21 mouse cellular contexts compared by ENCODE assay signal in the genomic region with DNA sequence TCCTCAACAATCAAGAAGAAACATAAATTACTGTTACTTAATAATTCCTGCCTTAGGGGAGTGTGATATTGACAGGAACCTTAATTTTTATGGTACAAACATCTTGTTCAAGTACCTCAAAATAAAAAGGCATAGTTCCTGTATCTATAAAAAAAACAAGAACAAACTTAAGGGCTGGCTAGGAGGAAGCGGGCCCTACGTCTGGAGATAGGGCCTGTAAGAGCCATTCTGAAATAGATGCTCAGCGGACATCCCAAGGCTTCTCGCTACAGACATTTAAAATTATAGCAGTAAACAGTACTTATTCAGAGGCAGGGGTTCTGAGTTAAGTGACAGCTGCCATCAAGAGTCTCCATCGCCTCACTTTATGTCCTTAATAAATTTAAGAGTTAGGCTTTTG. TPM values are rescaled to one million over a fixed set of nuclear protein-coding genes. Genes with fewer than 3 reads are reported as not detected.
DNase-seq lines count a peak whose midpoint lies in the region; ATAC-seq lines count a peak whose summit lies in the region.
"Had no signal": no experiment of that assay in that cellular context is flagged by ENCODE, and none has a peak within 500 bp of the region (broad histone marks: within the 10 kb centered on the region; RNA-seq: fewer than 3 reads in every experiment).

No protein-coding gene starts in this region.

- H3K27ac ChIP-seq in liver, embryonic 12.5 days = no peak overlapping the region
- no peak overlapping the region for H3K27ac ChIP-seq in forebrain, embryonic 16.5 days (ENCODE audit: low read length)
- H3K27ac ChIP-seq: embryonic facial prominence, embryonic 13.5 days; embryonic facial prominence, embryonic 15.5 days; forebrain, embryonic 10.5 days; forebrain, embryonic 12.5 days had no signal

- no peak overlapping the region for H3K4me2 ChIP-seq in liver, embryonic 12.5 days
- H3K4me2 ChIP-seq in forebrain, embryonic 16.5 days (ENCODE audit: low read length) = no peak overlapping the region
- H3K4me2 ChIP-seq: embryonic facial prominence, embryonic 13.5 days; embryonic facial prominence, embryonic 15.5 days; forebrain, embryonic 12.5 days had no signal

- H3K4me1 ChIP-seq in liver, embryonic 12.5 days = no peaks in the 10 kb centered on the region
- H3K4me1 ChIP-seq in forebrain, embryonic 16.5 days (replicated peaks; ENCODE audit: control insufficient read depth, insufficient read depth, low read length) = peaks cover 13% of the 10 kb centered on the region
- H3K4me1 ChIP-seq: embryonic facial prominence, embryonic 13.5 days; embryonic facial prominence, embryonic 15.5 days; forebrain, embryonic 10.5 days; forebrain, embryonic 12.5 days had no signal

- WGBS in liver, embryonic 12.5 days (ENCODE audit: insufficient replicate concordance) = 83% methylated on average over 5 of the region's 5 CpGs
- WGBS in forebrain, embryonic 16.5 days = 94% methylated on average over 5 of the region's 5 CpGs

- ATAC-seq in liver, embryonic 12.5 days = no peak
- no peak for ATAC-seq in forebrain, embryonic 16.5 days
- ATAC-seq: forebrain, embryonic 14.5 days; forebrain, postnatal 0 days had no signal

- peak; percentile 53 for DNase-seq in layer of hippocampus, adult 9-11 months
- no peak for DNase-seq in layer of hippocampus, adult 8-10 months (ENCODE audit: low spot score in 2 of 2)
- peak; percentile 16 to 32 for DNase-seq in B cell, adult 2 months
- DNase-seq: adrenal gland, adult 2 months; adrenal gland, postnatal 10 days; adrenal gland, postnatal 25 days; cerebellum, adult 11 months; cerebellum, adult 18-20 months; cerebellum, adult 8-10 months; cerebellum, adult 9-11 months; cerebellum, postnatal 36 days; embryo, embryonic 11 days; forebrain, postnatal 0 days had no signal

- H3K4me3 ChIP-seq in liver, embryonic 12.5 days = no peak overlapping the region
- no peak overlapping the region for H3K4me3 ChIP-seq in forebrain, embryonic 16.5 days (replicated peaks; ENCODE audit: low read length)
- H3K4me3 ChIP-seq: embryonic facial prominence, embryonic 13.5 days; embryonic facial prominence, embryonic 15.5 days; erythroblast, embryonic 14.5 days; forebrain, embryonic 10.5 days; forebrain, embryonic 12.5 days had no signal

- no peaks in the 10 kb centered on the region for H3K27me3 ChIP-seq in liver, embryonic 12.5 days (replicated peaks)
- H3K27me3 ChIP-seq in forebrain, embryonic 16.5 days (replicated peaks; ENCODE audit: control insufficient read depth, insufficient read depth, low read length) = no peaks in the 10 kb centered on the region
- H3K27me3 ChIP-seq: embryonic facial prominence, embryonic 13.5 days; embryonic facial prominence, embryonic 15.5 days; forebrain, embryonic 12.5 days had no signal

- no peak overlapping the region for H3K9ac ChIP-seq in liver, embryonic 12.5 days
- H3K9ac ChIP-seq in forebrain, embryonic 16.5 days (replicated peaks; ENCODE audit: low read depth, low read length) = no peak overlapping the region
- H3K9ac ChIP-seq: embryonic facial prominence, embryonic 13.5 days; embryonic facial prominence, embryonic 15.5 days; forebrain, embryonic 12.5 days; forebrain, postnatal 0 days had no signal

- H3K36me3 ChIP-seq in liver, embryonic 12.5 days = peaks cover 93% of the 10 kb centered on the region
- peaks cover 10% of the 10 kb centered on the region; the same call in 1 of the 2 replicates for H3K36me3 ChIP-seq in forebrain, embryonic 16.5 days (ENCODE audit: control insufficient read depth, insufficient read depth)

- H3K9me3 ChIP-seq in liver, embryonic 12.5 days (replicated peaks) = no peaks in the 10 kb centered on the region
- H3K9me3 ChIP-seq in forebrain, embryonic 16.5 days (ENCODE audit: control insufficient read depth, low read length) = no peaks in the 10 kb centered on the region
- H3K9me3 ChIP-seq: embryonic facial prominence, embryonic 13.5 days; embryonic facial prominence, embryonic 15.5 days; forebrain, embryonic 10.5 days; forebrain, embryonic 12.5 days had no signal

RNA-seq across cellular contexts. Expression of a gene that starts 27.0 kb away (rescaled TPM):
- total RNA-seq in layer of hippocampus, adult 8-10 months (2022) = 10 to 100 TPM; 39.6 to 51.4 (median 47.0) TPM
- polyA plus RNA-seq in liver, embryonic 12.5 days (2016; fragmentation: Nextera tagmentation; extraction: Ambion mirVana) = 85.2 and 87.5 TPM in 2 replicates
- polyA plus RNA-seq in forebrain, embryonic 16.5 days (2015; fragmentation: Nextera tagmentation; extraction: Ambion mirVana) = 29.4 and 30.1 TPM in 2 replicates

RNA-seq across cellular contexts. Expression of a gene that starts 27.8 kb away (rescaled TPM):
- total RNA-seq in layer of hippocampus, adult 8-10 months (2022) = 10 to 100 TPM; 51.1 to 61.4 (median 55.3) TPM
- polyA plus RNA-seq in liver, embryonic 12.5 days (2016; fragmentation: Nextera tagmentation; extraction: Ambion mirVana) = 28.1 and 28.3 TPM in 2 replicates
- polyA plus RNA-seq in forebrain, embryonic 16.5 days (2015; fragmentation: Nextera tagmentation; extraction: Ambion mirVana) = 53.9 and 58.5 TPM in 2 replicates

RNA-seq across cellular contexts. Expression of a gene that starts 40.0 kb away (rescaled TPM):
- total RNA-seq in layer of hippocampus, adult 8-10 months (2022) = 10 to 100 TPM; 15.9 to 19.7 (median 17.2) TPM
- polyA plus RNA-seq in liver, embryonic 12.5 days (2016; fragmentation: Nextera tagmentation; extraction: Ambion mirVana) = 6.2 and 7.5 TPM in 2 replicates
- polyA plus RNA-seq in forebrain, embryonic 16.5 days (2015; fragmentation: Nextera tagmentation; extraction: Ambion mirVana) = 12.7 and 16.0 TPM in 2 replicates

RNA-seq across cellular contexts. Expression of a gene that starts 56.7 kb away (rescaled TPM):
- total RNA-seq in layer of hippocampus, adult 8-10 months (2022) = 10 to 100 TPM; 26.3 to 46.1 (median 33.8) TPM
- polyA plus RNA-seq in liver, embryonic 12.5 days (2016; fragmentation: Nextera tagmentation; extraction: Ambion mirVana) = 41.9 and 44.0 TPM in 2 replicates
- 30.8 and 32.9 TPM in 2 replicates for polyA plus RNA-seq in forebrain, embryonic 16.5 days (2015; fragmentation: Nextera tagmentation; extraction: Ambion mirVana)

Comparison
In these comparisons a context has a peak if more than half of its experiments do, and no peak if none do; other contexts are left out.
1. DNase-seq: peak in layer of hippocampus, adult 9-11 months (single experiment) and B cell, adult 2 months (2 of 2); none in layer of hippocampus, adult 8-10 months (0 of 2).